Mouse (Mus musculus): ENCODE results near the gene Bcl10. TPM values are rescaled to one million over a fixed set of nuclear protein-coding genes. Genes with fewer than 3 reads are reported as not detected.

The Bcl10 gene
- polyA plus RNA-seq, 1 experiment, result not detected

- Histone ChIP-seq H3K4me1 (ENCODE audit: control insufficient read depth, insufficient read depth, low read length) (peaks cover 11% of the 10 kb centered on the region), H3K4me3 (ENCODE audit: insufficient read depth, low read depth, low read length) (no peak overlapping the region), H3K27ac (ENCODE audit: insufficient read depth, low read depth, low read length) (no peak overlapping the region)
- WGBS, result 50% methylated on average over 4 of the region's 4 CpGs
- TF ChIP-seq CTCF (IDR thresholded peaks at IDR 0.05; ENCODE audit: insufficient read depth, low read depth, low read length) (no peak), POLR2A (IDR thresholded peaks at IDR 0.05; ENCODE audit: insufficient read depth, low read depth, low read length) (no peak)
Measured at GRCm38 (mm10) chr3:145939971-145940370, 17.4 kb downstream of the Bcl10 start.

GRCm38 (mm10) chr3:145941971-145942370 is 19.4 kb downstream of the Bcl10 start:
- no peak overlapping the region for H3K27ac ChIP-seq (ENCODE audit: insufficient read depth, low read depth, low read length)
- H3K4me1 ChIP-seq (ENCODE audit: control insufficient read depth, insufficient read depth, low read length), result peaks cover 11% of the 10 kb centered on the region
- H3K4me3 ChIP-seq (ENCODE audit: insufficient read depth, low read depth, low read length), result no peak overlapping the region
- WGBS, result 8% methylated on average over 3 of the region's 3 CpGs
- TF ChIP-seq CTCF (IDR thresholded peaks at IDR 0.05; ENCODE audit: insufficient read depth, low read depth, low read length) (no peak), POLR2A (IDR thresholded peaks at IDR 0.05; ENCODE audit: insufficient read depth, low read depth, low read length) (no peak)

- H3K4me3 ChIP-seq (ENCODE audit: insufficient read depth, low read depth, low read length), result no peak overlapping the region
- 81% methylated on average over 7 of the region's 7 CpGs for WGBS
- no peak overlapping the region for H3K27ac ChIP-seq (ENCODE audit: insufficient read depth, low read depth, low read length)
- TF ChIP-seq POLR2A (IDR thresholded peaks at IDR 0.05; ENCODE audit: insufficient read depth, low read depth, low read length), result no peak
- TF ChIP-seq CTCF (IDR thresholded peaks at IDR 0.05; ENCODE audit: insufficient read depth, low read depth, low read length), result no peak
- H3K4me1 ChIP-seq (ENCODE audit: control insufficient read depth, insufficient read depth, low read length), result peaks cover 4% of the 10 kb centered on the region
Measured at GRCm38 (mm10) chr3:145944348-145944747, 21.7 kb downstream of the Bcl10 start.

- TF ChIP-seq POLR2A (IDR thresholded peaks at IDR 0.05; ENCODE audit: insufficient read depth, low read depth, low read length) (no peak), CTCF (IDR thresholded peaks at IDR 0.05; ENCODE audit: insufficient read depth, low read depth, low read length) (no peak)
- H3K4me3 ChIP-seq (ENCODE audit: insufficient read depth, low read depth, low read length), result no peak overlapping the region
- no peak overlapping the region for H3K27ac ChIP-seq (ENCODE audit: insufficient read depth, low read depth, low read length)
- peaks cover 6% of the 10 kb centered on the region for H3K4me1 ChIP-seq (ENCODE audit: control insufficient read depth, insufficient read depth, low read length)
- WGBS, result 89% methylated on average over 3 of the region's 3 CpGs
Measured at GRCm38 (mm10) chr3:145945904-145946303, 23.3 kb downstream of the Bcl10 start.

GRCm38 (mm10) chr3:145946654-145947053 is 24.1 kb downstream of the Bcl10 start:
- Histone ChIP-seq H3K4me1 (ENCODE audit: control insufficient read depth, insufficient read depth, low read length) (peaks cover 6% of the 10 kb centered on the region), H3K27ac (ENCODE audit: insufficient read depth, low read depth, low read length) (no peak overlapping the region), H3K4me3 (ENCODE audit: insufficient read depth, low read depth, low read length) (no peak overlapping the region)
- 10% methylated on average over 2 of the region's 2 CpGs for WGBS
- TF ChIP-seq POLR2A (IDR thresholded peaks at IDR 0.05; ENCODE audit: insufficient read depth, low read depth, low read length), result no peak
- no peak for TF ChIP-seq CTCF (IDR thresholded peaks at IDR 0.05; ENCODE audit: insufficient read depth, low read depth, low read length)

GRCm38 (mm10) chr3:145947539-145948204 is 25.1 kb downstream of the Bcl10 start:
- H3K4me3 ChIP-seq (ENCODE audit: insufficient read depth, low read depth, low read length), result no peak overlapping the region
- H3K4me1 ChIP-seq (ENCODE audit: control insufficient read depth, insufficient read depth, low read length), result peaks cover 6% of the 10 kb centered on the region
- 36% methylated on average over 6 of the region's 6 CpGs for WGBS
- no peak for TF ChIP-seq CTCF (IDR thresholded peaks at IDR 0.05; ENCODE audit: insufficient read depth, low read depth, low read length)
- no peak for TF ChIP-seq POLR2A (IDR thresholded peaks at IDR 0.05; ENCODE audit: insufficient read depth, low read depth, low read length)
- H3K27ac ChIP-seq (ENCODE audit: insufficient read depth, low read depth, low read length), result no peak overlapping the region

GRCm38 (mm10) chr3:145950034-145950814 is 27.6 kb downstream of the Bcl10 start:
- TF ChIP-seq POLR2A (IDR thresholded peaks at IDR 0.05; ENCODE audit: insufficient read depth, low read depth, low read length) (no peak), CTCF (IDR thresholded peaks at IDR 0.05; ENCODE audit: insufficient read depth, low read depth, low read length) (no peak)
- H3K4me3 ChIP-seq (ENCODE audit: insufficient read depth, low read depth, low read length), result peak overlapping the region; percentile 17
- H3K4me1 ChIP-seq (ENCODE audit: control insufficient read depth, insufficient read depth, low read length), result peaks cover 6% of the 10 kb centered on the region
- 14% methylated on average over 15 of the region's 15 CpGs for WGBS
- H3K27ac ChIP-seq (ENCODE audit: insufficient read depth, low read depth, low read length), result no peak overlapping the region

- peaks cover 6% of the 10 kb centered on the region for H3K4me1 ChIP-seq (ENCODE audit: control insufficient read depth, insufficient read depth, low read length)
- no peak overlapping the region for H3K4me3 ChIP-seq (ENCODE audit: insufficient read depth, low read depth, low read length)
- WGBS, result 38% methylated on average over 5 of the region's 5 CpGs
- no peak overlapping the region for H3K27ac ChIP-seq (ENCODE audit: insufficient read depth, low read depth, low read length)
- TF ChIP-seq CTCF (IDR thresholded peaks at IDR 0.05; ENCODE audit: insufficient read depth, low read depth, low read length), result no peak
- no peak for TF ChIP-seq POLR2A (IDR thresholded peaks at IDR 0.05; ENCODE audit: insufficient read depth, low read depth, low read length)
Measured at GRCm38 (mm10) chr3:145950815-145951130, 28.2 kb downstream of the Bcl10 start.

Data from olfactory bulb, adult 2 months (tissue).